Mouse (Mus musculus) gonadal fat pad, adult 2 months (tissue): ENCODE measurements around the gene Wdfy2. TPM values are rescaled to one million over a fixed set of nuclear protein-coding genes. Genes with fewer than 3 reads are reported as not detected.
"Not testable (repeated sequence)": the region's sequence is repeated elsewhere in the genome, so short reads cannot be mapped to it uniquely, and the experiment has no call there.

Source experiments
- DNase-seq: peaks from one replicate; pipeline ENCODE4 v3.0.0-alpha.2; 2012; ENCODE audit warnings: low read depth
- polyA plus RNA-seq: library from polyadenylated mRNA; depleted of rRNA; stranded (reverse); fragments of >200 nt; gene quantifications from 2 replicates; pipeline ENCODE4 v1.2.3, GENCODE M21; 2012; rRNA removed

The Wdfy2 gene
- polyA plus RNA-seq, result 10.0 and 12.5 TPM in 2 replicates

DNA sequence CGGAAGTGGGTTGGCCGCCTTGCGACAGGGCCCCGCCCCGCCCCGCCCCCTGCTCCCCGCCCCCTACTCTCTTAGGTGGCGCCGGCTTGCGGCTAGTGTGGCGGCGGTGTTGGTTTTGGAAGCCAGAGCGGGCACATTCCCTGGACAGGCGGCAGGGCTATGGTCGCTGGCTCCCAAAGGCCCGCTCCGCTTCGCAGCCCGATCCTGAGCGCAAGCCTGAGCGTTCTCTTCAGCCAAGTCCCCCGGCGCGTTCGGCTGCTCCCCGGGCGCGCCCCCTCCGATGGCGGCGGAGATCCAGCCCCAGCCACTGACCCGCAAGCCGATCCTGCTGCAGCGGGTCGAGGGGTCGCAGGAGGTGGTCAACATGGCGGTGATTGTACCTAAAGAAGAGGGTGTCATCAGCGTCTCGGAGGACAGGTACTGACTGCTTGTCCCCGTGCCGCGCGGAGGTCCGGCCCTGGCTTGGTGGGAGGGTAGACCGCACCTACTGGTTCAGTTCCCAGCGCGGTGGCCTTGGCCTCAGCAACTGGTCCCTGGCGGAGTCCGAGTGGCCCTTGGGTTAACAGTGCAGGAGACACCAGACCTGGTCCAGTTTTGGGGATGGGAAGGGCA is at the start of gene Wdfy2:
Gene Wdfy2, plus strand, starts transcription at position 38 of the 612 bp plus-strand sequence.
- no peak for DNase-seq

DNA sequence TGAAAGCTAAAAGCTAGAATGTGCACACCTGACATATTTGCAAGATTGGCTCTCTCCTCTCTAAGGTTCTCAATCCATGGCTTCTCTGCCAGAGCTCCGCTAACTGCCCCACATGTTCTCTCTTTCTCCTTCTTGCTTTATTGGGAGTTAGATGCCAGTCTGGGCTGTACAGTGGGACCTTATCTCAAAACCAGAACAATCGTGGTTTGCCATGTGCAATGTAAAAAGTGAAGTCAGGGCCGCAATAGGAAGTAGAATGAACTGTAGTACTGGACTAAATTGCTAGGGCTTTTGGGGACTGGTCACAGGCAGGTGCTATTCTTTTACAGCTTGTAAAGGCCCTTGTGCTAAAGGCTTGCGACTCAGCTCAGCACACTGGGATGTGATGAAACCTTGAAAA is 48.2 kb upstream of the Wdfy2 start:
- DNase-seq, result no peak

DNA sequence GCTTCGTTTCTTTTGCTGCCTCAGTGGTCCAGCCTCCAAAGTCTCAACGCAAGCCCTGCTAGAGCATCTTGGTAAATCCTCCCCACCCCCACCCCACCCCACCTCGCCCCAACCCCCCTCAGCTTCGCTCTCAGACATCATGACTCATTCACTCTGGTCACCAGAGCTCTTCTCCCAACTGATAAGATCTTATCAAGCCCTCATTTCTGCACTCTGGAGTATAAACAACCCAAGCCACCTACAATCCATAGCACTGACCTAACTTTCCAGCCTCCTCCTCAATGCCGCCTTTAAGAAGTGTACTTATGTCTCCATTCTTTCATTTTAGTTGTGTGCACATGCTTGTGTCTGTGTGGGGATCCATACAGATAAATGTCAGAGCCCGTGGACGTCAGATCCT is 41.8 kb upstream of the Wdfy2 start:
- DNase-seq, result no peak

DNA sequence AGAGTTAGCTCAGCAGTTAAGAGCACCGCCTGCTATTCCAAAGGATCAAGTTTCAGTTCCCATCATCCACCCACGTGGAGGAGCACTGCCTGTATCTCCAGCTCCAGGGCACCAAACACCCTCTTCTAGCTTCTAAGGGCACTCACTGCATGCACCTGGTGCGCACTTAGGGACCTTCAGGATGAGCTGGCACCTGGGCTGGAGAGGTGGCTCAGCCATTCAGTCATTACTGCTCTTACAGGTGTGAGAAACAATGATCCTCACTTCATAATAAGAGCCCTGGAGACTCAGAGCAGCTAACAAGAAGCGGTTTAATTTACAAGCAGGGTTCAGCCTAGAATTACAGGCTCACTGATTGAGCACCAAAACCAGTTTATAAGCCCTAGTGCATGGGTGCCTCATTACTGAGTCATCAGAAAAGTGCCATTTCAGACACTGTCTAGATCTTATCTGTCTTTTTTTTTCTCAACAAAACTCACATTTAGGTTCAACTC is 38.8 kb upstream of the Wdfy2 start:
- no peak for DNase-seq

DNA sequence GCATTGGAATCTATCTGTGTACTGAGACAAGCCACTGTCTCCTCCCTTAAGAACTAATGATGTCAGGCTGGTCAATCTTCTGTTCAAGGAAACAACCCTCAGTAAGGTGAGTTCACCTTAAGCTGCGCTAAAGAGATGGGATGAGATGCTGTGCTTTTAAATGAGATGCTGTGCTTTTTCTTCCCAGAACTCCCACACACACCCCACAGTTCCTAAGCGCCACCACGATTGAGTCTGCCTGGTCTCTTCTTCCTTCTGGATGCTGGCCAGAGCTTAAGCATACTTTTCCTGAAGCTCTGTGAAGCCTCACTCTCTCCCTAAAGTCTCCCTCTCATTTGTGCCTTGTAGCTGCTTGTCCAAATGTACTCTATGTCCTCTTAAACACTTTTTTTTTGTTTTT is 36.7 kb upstream of the Wdfy2 start:
- DNase-seq, result no peak

DNA sequence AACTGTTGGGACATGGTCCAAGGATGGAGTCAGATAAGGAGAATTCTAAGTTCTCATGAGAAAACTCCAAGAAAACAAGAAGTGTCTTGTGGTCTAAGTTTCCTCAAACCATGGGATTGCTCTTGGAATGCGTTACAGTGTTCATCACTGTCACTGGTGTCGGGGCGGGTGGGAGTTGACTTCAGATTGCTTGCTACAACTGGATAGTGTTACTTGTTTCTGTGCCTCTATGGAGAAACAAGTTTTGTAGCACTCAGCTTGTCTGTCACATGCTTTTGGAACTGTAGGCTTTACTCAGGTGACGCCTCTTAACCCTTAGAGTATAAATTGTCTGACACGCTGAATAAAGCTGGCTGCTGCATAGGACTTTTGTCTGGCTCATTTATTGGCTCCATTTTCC is 34.3 kb upstream of the Wdfy2 start:
- DNase-seq, result no peak

DNA sequence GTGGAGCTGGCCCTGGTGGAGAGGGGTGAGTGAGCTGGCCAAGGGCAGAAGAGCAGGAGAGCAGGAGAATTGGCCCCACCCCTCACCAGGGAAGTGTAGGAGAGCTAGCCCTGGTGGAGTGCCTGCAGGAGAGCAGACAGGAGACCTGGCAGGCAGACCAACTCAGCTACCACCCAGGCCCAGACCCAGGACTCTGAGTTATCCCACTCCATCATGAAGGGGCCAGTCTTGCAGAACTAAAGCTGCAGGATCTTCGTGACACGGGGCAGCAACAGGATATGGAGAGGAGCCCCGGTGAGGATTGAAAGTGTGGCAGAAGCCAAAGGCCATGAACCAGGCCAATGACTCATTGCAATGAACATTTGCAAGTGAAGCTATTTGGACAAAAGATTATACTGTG is 30.6 kb upstream of the Wdfy2 start:
- DNase-seq, result no peak

DNA sequence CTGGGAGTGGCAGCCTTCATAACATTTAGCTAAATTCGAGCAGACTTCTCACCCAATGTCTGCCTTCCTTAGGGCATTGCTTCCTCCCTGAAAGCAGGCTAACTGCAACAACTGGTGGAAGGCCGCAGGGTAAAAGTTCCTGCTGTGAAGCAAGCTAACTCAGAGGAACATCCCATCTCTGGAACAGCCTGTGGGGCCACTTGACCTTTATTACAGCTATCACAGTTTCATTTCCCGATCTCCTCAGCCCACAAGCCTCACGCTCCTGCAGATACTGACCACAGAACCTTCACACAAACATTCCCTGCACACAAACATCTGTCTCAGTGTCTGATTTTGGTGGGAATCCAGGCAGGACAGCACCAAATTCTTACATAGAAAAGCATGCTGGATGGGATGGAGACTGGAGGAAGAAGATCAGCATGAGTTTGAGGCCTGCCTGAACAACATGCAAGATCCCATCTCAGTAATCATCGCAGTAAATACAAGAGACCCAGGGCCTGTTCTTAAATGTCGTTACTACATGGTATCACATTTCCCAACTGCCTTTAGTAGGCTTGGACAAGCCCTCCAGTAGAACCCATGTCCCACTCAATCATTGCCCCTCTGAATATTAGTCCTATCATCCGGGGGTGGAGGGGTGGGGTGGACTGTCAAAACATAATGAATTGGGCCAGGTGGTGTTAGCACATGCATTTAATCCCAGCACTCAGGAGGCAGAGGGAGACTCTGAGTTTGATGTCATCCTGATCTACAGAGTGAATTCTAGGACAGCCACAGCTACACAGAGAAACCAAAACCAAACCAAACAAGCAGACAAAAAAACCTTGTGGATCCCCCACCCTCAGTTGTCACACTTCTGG is 28.6 kb upstream of the Wdfy2 start:
- DNase-seq, result no peak

DNA sequence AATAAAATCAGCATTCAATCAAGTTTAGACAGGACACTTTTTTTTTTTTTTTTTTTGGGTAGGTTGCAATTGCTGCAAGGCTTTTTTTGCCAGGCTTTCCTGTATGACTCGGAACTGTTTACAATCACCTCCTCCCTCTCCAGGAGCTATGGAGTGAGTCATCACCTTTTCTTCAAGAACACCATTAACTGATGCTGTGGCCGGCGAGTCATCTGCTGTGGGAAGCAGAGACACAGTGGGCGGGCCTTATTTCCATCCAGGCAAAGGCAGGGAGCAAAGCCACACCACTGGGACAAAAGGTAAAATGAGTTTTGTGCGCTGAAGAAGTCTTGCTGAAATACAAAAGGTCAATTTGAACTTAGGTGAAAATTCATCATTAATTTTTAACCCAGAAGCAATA is 24.7 kb upstream of the Wdfy2 start:
- no peak for DNase-seq

DNA sequence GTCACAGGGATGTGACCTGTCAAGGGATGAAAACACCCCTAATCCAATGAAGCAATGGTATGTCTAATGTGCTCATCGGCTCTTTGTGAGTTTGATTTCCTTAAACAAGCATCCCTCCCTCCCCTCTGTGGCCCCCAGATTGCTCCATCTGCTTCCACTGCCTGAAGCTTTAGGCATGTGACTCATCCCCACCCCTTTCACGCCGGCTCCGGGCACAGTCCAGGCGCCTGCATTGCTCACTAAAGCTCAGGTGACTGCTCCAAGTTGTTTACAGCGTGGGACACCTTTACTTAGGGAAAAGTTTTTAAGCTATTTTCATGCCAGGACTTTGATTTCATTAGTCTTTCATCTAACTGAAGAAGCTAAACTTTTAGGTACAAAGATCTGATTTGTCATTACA is 22.9 kb upstream of the Wdfy2 start:
- no peak for DNase-seq

DNA sequence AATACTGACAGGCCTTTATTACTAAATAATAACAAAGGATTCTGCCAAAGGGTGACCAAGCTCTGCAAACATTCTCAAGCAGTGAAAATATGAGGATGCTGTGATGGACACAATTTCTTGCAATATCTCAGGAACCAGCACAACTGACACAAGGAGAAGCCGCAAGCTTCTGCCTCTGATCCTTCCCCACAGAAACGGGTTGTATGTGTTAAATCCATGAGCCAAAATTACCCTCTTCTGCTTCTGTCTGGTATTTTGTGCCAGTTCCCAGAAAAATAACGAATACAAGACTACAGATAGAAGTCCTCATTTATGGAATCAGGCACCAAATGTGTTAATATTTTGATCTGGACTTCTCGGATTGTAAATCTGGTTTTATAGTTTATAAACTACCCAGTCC is 20.7 kb upstream of the Wdfy2 start:
- no peak for DNase-seq

DNA sequence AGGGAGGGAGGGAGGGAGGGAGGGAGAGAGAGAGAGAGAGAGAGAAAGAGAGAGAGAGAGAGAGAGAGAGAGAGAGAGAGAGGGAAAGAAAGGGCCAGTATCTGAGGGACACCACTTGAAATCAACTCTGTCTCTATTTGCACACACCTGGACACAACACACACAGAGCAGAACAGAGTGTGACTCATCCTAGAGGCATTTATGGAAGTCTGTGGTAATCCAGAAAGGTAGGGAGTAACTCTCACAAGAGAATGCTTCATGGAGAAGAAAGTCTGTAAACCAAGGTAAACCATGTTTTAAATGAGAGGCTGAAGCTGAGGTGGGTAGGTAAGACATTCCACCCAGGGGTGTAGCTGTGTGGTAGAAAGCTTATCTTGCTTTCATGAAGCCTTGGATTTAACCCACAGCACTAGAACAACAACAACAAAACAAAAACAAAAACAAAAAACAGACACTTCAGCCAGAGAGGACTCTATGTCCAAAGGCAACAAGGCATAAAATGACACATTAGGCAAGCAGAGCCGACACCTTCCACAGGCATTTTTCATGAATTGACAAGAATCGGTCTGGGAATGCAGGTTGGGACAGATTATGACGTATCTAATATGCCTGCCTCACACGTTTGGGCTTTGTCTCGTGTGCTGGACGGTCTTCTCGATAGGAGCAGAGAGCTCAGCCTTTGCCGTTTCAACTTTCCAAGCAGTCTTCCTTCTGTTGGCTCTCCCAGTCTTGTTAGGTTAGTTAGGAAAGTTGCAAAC is 11.7 kb upstream of the Wdfy2 start:
- DNase-seq, result no peak

DNA sequence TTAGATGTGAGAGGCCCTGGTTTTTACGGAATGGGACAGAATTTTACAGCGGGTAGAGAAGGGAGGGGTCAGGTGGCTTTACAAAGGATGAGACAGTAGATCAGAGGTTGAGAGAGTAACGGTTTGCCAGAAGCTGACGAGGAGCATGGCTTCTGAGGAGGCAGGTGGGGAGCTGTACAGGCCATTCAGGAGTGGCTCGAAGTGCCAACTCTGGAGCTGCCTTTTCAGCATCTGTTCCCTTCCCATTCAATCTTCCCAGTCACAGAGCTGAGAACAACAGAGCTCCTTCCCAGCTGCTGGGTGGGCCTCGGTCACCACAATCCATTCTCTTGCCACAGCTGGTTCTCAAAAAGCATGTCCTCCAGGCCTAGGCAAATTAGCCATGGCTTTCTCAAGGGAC is 8.2 kb upstream of the Wdfy2 start:
- DNase-seq, result no peak

DNA sequence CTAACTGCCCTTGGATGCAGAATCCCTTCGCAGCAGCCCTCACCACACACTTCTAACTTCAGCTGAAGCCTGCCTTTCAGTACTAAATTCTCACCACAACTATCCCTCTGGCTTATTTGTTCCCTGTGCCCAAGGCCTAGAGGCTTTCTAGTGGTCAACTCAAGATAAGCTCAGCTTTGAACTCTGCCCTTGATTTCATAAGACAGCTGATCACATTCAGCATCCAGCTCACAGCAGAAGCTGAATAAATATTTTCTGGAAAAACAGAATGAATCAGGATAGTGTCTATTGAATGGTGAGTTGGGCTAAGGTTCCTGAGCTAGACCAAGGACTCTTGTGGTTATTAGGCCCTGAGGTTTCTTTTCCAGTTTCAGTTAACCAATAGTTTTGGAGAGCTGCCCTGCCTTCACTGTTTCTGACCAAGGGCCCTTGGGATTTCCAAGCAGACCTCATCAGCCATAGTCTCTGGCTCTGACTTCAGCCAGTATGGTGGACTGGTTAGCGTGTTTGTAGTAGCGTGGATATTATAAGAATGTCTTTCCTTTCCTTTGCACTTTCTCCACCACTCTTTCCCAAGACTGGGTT is 5.7 kb upstream of the Wdfy2 start:
- DNase-seq, result no peak

DNA sequence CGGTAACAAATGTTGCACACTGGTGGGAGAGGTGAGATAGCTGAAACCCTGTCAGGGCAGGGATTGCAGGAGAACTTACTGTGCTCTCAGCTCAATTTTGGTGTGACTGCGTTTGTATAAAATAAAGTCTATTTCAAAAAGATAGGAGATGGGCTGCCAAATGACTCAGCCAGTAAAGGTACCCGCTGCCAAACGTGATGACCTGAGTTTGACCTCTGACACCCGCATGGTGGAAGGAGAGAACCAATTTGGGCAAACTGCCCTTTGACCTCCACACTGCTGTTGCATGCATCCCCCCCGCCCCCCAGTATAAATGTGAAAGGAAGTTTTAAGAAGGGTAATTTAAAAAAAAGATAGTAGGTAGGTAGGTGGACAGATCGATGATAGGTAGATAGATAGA is 4.4 kb upstream of the Wdfy2 start:
- DNase-seq, result no peak

DNA sequence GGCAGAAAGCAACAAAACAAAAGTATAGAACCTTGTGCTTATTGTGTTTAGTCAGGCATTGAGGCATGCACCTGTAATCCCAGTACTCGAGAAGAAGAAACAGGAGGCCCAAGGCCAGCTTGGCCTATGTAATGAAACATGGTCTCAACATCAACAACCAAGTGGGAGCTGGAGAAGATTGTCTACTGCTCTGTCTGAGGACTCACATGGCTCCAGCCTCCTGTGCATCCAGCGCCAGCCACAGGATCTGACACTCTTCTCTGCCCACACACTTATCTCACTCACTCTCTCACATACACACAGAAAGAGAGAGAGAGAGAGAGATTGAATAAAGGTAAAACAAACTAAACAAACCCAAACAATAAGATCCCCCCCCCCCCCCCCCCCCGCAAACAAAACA is 3.9 kb upstream of the Wdfy2 start:
- no peak for DNase-seq

DNA sequence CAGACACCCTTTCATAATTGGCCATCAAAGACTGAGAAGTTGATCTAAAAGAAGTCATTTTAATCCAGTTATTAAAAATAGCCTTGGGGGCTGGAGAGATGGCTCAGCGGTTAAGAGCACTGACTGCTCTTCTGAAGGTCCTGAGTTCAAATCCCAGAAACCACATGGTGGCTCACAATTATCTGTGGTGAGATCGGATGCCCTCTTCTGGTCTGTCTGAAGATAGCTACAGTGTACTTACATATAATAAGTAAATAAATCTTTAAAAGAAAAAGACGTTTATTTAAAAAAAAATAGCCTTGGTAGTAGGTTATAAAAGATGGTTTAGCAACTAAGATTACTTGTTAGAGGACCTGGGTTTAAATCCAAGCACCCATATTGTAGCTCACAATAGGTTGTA is 1.7 kb upstream of the Wdfy2 start:
- DNase-seq, result not testable (repeated sequence)

DNA sequence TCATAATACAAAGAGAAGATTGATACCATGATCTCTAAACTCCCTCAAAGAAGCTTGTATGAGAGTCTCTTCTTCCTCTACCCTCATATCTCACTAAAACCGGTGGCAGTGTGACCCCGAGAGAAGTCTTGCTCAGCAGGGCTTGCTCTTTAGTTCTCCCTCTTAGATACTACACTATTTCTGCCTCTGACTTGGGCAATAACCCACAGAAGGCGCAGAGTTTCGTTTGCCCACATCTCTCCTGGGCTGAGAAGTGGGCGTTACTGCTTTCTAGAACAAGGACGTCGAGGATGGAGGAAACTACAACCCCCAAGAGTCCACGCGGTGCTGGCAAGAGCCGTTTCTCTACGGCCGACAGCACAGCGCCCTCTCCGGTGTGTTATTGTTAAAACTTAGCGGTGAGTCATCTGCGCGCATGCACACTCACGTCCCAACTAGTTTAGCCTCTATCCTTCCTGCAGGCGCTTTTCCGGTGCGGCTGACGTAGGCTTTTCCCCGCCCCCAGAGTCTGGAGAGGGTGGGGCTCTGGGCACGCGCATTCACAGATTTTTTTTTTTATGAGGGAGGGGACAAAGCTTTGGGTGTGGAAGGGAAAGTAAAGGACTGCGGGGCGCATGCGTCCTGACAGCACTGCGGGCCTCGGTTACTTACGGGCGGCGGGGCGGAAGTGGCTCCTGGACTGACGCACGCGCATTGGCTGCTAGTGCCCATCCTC is 395 bp upstream of the Wdfy2 start:
- peak; percentile 89 for DNase-seq

DNA sequence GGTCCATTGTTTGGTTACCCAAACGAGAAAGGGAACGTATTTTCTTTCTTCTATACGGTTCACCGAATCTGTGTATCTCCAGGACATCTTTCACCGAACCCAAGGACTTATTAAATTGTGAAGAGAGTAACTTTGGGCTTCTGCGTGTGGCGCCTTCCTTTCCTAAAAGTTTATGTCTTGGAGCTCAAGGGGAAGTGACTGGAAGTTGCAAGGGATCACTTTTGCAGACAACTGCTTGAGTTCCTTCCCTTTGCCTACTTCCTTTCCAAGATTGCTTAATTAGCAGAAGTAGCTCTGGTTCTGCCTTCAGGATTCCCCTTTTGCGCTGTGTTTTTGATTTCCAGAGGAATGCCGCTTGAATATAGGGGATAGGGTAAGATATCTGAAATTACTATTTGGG is 858 bp downstream of the Wdfy2 start:
- DNase-seq, result no peak

DNA sequence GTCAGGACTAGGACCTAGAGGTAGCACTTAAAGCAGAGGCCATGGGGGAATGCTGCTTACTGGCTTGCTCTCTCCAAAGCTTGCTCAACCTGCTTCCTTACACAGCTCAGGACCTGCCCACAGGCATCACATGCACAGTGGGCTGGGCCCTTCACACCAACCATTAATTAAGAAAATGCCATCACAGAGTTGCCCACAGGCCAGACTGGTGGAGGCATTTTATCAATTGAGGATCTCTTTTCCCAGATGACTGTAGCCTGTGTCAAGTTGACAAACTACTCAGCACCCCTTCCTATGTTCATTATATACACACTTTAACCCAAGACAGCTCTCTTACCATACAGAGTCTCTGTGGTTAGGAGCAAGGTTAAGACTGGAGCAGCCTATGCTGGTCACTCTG is 4.2 kb downstream of the Wdfy2 start:
- DNase-seq, result no peak

DNA sequence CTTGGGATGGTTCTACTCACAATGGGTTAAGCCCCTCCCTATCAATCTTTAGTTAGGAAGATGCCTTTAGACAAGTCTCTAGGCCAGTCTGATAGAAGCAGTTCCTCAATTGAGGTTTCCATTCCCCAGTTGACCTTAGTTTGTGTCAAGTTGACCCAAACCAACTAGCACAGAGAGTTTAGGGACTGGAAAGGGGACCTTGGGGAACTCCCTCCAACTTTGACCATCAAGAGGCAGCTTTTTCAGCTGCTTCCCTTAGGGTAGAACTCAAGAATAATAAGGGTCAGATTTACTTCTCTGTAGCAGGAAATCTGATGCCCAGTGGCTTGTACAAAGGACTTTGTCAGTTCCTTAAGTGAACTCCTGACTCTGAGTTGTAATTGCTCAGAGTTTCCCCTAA is 5.0 kb downstream of the Wdfy2 start:
- no peak for DNase-seq

DNA sequence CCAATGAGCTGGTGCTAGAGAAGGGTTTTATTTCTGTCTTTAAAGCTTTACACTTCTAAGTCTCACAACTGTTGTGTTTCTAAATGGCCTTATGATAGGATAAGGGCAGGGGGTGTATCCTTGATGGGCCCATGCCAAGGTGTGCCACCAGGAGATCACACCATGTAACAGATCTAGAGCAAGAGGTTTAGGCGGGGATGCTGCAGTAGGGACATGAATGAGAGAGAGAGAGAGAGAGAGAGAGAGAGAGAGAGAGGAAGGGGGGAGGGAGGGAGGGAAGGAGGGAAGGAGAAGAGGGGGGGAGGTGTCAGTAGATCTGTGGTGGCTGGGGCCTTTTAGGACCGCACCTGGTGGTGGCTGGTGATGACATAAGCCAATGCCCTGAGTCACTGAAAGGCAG is 5.5 kb downstream of the Wdfy2 start:
- no peak for DNase-seq
